Mouse (Mus musculus) ovary, postnatal 36 days (tissue): ENCODE results near the gene Sgca.

Experiments used
- DNase-seq: peaks from one replicate; pipeline ENCODE4 v3.0.0; 2022; ENCODE audit warnings: low spot score, mixed read lengths

The Sgca gene

GRCm38 (mm10) chr11:95001584-95002347, 25.6 kb upstream of the Sgca start:
- DNase-seq = peak; percentile 3

DNA sequence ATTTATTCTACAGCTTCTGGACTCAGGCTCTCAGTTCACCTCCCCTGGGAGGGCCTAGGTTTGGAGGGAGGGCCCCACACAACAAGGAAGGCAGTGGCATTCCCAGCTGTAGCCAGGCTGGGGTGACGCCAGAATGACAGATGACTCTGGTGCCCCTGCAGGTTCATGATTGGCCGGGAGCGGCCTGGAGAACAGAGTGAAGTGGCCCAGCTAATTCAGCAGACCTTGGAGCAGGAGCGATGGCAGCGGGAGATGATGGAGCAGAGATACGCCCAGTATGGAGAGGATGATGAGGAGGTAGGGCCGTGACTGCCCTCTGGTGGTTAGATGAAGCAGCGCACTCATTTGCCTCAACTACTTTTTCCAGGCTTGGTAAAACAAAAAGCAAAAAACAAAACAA, 24.9 kb upstream of the Sgca start:
- peak; percentile 54 for DNase-seq

DNA sequence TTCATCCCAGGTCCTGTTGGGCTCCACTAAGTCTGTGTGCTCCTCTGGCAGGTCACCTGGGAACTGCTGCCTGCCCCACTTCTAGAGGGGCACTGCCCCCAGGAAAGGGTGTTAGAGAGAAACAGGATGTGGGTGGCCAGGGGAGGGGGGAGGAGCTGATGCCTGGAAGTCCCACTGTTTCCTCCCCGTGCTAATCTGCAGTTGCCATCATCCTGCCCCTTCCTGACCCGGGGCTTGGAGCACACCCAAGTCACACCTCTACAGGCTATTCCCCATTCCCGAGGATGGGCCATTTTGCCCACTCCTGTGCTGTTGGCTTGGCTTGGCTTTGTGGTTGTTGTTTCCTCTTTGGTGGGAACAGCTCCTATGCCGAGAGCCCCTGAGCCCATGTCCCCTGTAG, 24.4 kb upstream of the Sgca start:
- no peak for DNase-seq

GRCm38 (mm10) chr11:95000128-95000527, 24.0 kb upstream of the Sgca start:
- DNase-seq = no peak

DNA sequence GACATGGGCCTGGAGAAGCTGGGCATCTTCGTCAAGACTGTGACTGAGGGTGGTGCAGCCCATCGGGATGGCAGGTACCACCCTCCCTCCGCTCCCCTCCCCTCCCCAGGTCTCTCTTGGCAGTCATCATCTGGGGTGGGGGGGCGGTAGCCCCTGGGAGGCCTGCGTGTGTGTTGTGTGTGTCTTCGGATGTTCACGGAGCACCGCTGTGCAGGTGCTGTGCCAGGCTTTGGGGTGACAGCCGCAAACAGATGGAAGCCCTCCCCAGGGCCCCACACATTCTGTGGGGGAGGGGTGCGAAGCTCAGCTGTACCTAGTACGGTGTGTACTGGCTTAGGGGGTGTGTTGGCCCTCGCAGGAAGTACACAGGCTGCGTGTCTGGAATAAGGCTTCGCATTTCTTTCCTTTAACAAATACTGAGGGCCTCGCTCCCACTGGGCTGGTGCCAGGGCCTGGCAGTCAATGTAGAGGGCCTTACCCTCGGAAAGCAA, 22.0 kb upstream of the Sgca start:
- DNase-seq = no peak

GRCm38 (mm10) chr11:94997596-94997995, 21.5 kb upstream of the Sgca start:
- DNase-seq = no peak

- no peak for DNase-seq
Measured at GRCm38 (mm10) chr11:94996984-94997383, 20.9 kb upstream of the Sgca start.

- no peak for DNase-seq
Measured at GRCm38 (mm10) chr11:94996101-94996500, 20.0 kb upstream of the Sgca start.

GRCm38 (mm10) chr11:94994947-94995772, 19.0 kb upstream of the Sgca start:
- DNase-seq = no peak

DNA sequence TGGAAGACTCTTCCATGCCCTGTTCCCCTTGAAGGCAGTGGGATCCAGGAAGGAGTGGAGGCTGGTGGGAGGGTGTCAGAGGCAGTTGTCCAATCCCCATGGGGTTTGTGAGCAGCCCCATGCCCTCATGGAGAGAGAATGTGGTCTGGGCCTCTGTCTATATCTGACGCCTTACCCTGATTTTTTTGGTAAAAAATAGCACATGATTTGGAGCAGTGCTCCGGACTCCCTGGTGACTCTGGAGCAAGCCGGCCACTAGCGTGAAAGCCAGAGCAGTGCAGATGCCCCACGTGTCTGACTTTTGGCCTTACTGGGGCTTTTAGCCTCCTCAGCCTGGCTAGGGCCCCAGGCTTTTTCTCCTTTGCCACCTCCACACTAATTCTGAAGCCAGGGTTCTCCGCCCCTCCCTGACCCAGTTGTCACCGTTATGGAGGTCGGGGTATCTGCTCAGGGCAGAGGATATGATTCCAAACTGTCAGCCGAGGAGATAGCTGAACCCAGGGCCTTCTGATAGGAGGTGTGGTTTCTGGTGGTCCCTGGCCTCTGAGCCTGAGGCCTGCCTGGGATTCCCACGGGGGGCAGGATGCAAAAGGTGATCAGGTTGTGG, 18.2 kb upstream of the Sgca start:
- DNase-seq = no peak

DNA sequence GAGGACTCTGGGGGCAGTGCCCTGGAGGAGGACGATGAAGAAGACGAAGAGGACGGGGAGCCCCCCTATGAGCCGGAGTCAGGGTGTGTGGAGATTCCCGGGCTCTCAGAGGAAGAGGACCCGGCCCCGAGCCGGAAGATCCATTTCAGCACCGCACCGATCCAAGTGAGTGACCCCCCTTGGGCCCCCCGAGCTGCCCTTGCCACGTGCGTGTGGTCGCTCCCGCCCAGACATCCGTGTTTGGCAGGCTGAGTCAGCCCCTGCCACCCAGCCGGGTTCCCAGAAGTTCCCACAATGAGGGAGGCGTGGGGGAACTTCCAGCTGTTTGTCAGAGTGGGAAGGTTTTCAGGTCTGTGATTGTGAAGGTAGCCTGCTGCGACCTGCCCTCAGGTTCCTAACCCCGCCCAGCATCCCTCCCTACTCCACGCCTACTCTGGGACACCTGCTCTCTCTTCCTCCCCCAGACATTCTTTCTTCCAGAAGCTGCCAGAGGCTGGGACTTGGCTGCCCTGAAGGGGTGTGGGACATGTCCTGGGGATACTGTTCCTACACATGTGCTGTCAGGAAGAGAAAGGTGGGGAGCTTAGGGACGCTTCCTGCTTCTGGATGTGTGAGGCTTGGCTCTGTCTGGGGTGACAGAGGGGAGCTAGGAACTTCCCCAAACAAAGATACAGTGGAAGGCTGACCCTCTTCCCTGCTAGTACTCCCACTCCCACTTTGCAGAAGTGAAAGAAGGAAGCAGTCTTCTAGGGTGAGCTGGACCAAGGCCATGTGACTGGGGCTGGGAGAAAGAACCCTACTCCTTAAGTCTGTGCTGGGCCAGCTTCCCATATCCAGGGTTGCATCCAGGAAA, 16.9 kb upstream of the Sgca start:
- peak; percentile 60 for DNase-seq

GRCm38 (mm10) chr11:94992480-94992753, 16.3 kb upstream of the Sgca start:
- no peak for DNase-seq

- peak; percentile 56 for DNase-seq
Measured at GRCm38 (mm10) chr11:94991641-94992479, 15.7 kb upstream of the Sgca start.

DNA sequence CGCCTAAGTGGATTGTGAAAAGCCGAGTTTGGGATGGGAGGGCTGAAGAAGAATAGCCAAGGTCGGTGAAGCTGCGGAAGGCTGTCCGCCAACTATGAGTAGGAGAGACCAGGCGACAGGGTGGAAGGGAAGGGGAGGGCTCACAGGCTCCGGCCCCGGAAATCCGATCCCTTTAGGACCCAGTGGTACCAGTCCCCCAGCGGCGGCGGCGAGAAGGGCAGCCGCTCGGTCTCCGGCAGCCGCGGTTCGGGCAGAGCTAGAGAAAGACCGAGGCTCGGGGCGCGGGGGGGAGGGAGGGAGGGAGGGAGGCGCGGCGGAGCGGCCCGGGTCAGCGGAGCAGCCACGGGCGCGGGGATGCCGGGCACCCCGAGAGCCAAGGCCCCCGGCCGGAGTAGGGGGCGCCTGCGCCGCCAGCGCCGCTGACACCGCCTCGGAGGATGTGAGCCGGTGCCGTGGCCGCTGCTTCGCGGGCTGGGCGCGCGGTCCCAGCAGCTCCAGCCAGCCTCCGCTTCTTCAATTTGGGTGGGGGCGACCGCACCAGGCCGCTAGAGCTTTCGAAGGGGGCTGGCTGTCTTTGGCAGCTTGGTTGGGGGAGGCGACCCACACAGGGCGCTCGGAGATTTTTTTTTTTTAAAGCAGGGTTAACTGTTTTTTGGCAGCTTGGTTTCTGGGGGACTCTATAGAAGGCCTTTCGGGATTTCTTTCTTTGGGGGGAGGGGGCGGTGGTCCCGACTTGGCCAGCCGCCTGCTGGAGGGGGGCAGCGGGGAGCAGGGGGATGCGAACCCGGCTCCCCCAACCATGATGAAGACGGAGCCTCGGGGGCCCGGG, 14.8 kb upstream of the Sgca start, which contains the start of gene Ppp1r9b:
Ppp1r9b (plus strand) TSS at position 287 of the 829 bp plus-strand sequence.
- peak; percentile 94 for DNase-seq

GRCm38 (mm10) chr11:94990102-94990748, 14.1 kb upstream of the Sgca start:
- DNase-seq = no peak

DNA sequence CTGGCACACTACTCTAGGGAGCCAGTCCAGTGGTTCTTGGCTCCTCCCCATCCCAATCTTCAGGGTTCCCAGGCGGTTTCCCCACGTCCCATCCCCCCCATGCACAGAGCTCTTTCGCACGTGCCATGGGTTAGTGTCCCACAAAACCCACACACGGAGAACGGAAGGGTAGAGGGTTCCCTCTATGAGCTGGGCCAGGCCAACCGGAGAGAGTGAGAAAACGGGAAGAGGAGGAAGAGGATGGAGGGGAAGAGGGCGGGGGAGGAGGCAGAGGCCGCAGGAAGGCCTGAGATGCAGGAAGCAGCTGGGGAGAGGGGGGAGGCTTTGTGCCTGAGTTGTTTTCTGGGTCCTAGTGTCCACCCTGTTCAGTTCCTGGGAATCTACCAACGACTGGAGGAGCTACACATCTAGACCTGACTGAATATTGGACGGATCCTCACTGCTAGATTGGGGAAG, 13.5 kb upstream of the Sgca start:
- peak; percentile 69 for DNase-seq

DNA sequence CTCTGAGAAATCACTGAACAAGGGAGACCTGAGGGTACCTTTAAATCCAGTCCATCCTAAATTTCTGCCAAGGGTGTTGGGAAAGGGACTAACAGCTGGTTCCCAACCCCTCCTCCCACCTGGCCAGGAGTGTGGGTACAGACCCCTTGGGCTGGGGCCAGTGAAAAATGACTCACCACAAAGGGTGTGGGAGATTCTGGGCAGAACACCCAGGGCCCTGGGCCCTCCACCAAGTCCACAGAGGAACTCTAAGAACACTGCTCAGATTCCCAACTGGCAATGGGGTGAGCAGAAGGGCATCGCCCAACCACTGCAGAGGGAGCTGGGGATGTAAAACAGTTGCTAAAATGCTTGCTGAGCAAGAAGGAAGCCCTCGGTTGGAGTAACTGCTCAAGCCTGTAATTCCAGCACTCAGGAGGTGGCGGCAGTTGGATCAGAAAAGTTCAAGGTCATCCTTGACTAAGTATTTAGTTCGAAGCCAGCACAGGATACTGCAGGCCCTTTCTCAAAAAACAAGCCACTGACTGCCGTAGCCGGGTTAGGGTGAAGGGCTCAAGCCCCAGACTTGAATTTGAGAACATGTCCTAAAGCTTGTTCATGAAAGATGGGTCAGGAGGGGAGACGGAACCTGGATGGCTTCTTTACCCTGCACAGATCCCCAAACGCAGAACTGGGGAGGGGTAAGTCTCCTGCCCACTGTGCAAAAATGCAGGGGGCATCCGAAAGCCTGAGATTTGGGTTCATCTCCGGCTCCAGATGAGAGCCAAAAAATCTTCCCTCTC, 12.8 kb upstream of the Sgca start:
- no peak for DNase-seq

DNA sequence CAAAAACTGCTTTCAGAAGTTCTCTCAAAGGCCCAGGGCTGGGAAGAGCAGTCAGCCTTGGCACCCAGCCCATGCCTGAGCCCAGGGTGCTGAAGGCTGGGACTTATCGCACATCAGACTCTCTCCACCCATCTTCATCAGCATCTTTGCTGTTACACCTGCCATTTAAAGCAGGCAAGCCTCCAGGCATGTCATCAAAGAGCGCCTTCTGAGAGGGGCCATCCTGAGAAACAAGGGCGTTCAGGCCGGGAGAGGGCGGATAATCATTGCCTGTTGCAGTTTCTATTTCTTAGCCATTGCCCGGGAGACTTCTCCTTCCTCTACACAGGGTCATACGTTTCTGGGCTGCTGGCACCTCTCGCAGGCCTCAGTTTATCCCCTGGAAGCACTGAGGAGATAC, 11.7 kb upstream of the Sgca start:
- no peak for DNase-seq

DNA sequence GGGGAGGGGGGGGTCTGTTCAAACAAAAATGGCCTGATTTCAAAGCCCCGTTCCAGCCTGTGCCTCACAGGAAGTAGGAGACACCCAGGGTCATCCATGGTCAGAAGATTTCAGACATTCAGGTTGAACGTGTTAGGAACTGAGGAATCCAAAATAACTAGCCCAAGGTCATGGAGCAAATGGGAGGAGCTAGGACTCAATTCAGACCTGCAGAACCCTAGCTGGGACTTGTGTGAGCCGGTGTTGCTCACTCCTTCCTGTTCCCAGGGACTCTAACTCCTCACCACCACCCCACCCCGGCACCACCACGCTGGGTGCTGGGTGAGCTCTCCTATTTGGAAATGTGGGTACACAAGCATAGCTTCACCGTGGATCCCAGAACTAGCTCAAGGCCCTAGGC, 11.2 kb upstream of the Sgca start:
- DNase-seq = no peak
